Mouse (Mus musculus): Measurements from ENCODE around the gene Zfp423. TPM values are rescaled to one million over a fixed set of nuclear protein-coding genes. Genes with fewer than 3 reads are reported as not detected.

Zfp423 gene
- total RNA-seq, 2 experiments from 2014 or later, result 37.0 to 42.7 TPM

DNA sequence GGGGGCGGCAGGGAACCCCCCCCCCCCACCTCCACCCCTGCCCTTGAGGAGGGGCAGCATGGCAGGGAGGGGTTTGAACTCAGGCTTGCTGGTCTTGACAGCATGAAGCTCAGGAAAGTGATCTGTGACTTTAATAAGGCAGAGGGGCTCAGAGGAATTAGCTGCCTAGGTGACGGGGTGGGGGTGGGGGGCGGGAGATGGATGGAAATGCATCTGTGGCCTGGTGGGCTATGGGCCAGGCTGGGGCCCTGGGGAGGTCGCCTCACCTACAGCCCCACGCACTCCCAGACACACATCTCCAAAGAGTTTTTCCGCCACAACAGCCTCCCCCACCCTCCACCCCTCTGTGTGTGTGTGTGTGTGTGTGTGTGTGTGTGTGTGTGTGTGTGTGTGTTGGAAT, 122.1 kb downstream of the Zfp423 start:
- DNase-seq (ENCODE audit: low spot score in 2 of 2), result no peak

- peak; percentile 40 to 76 for DNase-seq (ENCODE audit: low spot score in 2 of 2)
Observed at GRCm38 (mm10) chr8:87836866-87837265, 122.5 kb downstream of the Zfp423 start.

- DNase-seq (ENCODE audit: low spot score in 2 of 2), result no peak
Observed at GRCm38 (mm10) chr8:87835924-87836323, 123.5 kb downstream of the Zfp423 start.

GRCm38 (mm10) chr8:87835411-87835821, 124.0 kb downstream of the Zfp423 start:
- DNase-seq (ENCODE audit: low spot score in 2 of 2), result no peak

GRCm38 (mm10) chr8:87834656-87835055, 124.7 kb downstream of the Zfp423 start:
- no peak for DNase-seq (ENCODE audit: low spot score in 2 of 2)

GRCm38 (mm10) chr8:87833841-87834620, 125.4 kb downstream of the Zfp423 start:
- peak in 1 of 2 experiments; percentile 11 for DNase-seq (ENCODE audit: low spot score in 2 of 2)

DNA sequence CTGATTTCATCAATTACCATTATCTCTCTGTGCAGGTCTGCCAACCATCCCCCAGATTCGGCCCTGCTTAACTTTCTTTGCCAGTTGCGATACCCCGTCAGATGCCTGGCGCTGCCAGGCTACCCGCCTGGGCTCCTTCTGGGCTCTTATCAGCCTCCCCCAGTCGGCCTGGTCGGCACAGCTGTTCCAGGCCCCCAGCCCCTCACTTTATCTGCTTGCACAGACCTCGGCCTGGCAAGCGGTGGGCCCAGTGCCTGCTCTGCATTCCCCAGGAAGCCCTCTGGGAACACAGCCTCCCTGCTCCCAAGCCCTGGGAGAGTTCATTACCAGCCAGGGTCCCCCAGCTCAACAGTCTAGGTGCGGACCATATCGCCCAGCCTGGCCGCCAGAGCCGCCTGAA, 126.1 kb downstream of the Zfp423 start:
- no peak for DNase-seq (ENCODE audit: low spot score in 2 of 2)

GRCm38 (mm10) chr8:87832381-87833325, 126.7 kb downstream of the Zfp423 start:
- DNase-seq (ENCODE audit: low spot score in 2 of 2), result no peak

GRCm38 (mm10) chr8:87831567-87831966, 127.8 kb downstream of the Zfp423 start:
- DNase-seq (ENCODE audit: low spot score in 2 of 2), result no peak

GRCm38 (mm10) chr8:87831116-87831515, 128.3 kb downstream of the Zfp423 start:
- DNase-seq (ENCODE audit: low spot score in 2 of 2), result no peak

DNA sequence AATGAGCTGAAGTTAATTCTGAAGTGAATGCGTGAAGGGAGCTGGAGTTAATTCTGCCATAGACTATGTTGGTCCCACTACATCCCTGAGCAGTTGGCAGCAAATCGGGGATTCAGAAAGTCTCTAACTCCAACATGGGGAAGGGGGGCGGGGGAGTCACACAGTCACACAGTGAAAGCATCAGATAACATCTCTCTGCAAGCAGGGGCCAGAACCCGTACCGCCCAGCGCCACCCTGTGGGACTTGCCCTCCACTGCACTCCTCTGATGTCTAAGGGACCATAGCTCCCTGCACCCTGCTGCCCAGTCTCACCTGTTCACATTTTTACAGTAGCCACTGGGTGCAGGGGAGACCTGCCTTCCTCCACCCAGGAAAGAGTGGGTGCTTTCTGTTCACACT, 129.2 kb downstream of the Zfp423 start:
- peak in 1 of 2 experiments; percentile 44 for DNase-seq (ENCODE audit: low spot score in 2 of 2)

DNA sequence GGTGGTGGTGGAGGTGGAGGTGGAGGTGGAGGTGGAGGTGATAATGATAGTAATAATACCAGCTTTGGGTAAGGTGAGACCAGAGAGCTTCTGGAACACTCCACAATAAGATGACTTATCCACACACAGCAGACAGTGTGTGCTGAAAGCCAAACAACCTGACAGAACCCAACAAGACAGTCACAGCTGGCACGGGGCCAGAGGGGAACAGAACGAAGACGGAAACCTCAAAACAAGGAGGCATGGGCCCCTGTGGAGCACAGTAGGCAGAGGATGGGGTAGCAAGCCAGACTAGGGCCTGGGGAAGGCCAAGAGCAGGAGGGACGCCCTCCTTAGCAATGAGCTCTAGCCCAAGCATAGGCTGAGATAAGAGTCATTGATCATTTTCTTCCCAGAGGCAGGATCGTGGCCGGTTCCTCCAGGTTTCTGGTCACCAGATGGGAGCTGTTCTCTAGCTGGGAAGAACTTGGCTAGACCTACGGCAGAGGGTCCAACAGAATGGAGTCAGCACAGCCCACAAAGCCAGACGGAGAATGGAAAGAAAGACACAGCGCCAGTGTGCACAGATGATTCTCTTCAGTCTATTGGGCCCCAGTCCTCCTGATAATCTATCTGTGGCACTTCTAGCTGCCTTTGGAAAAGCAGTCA, 133.3 kb downstream of the Zfp423 start:
- DNase-seq (ENCODE audit: low spot score in 2 of 2), result no peak

DNA sequence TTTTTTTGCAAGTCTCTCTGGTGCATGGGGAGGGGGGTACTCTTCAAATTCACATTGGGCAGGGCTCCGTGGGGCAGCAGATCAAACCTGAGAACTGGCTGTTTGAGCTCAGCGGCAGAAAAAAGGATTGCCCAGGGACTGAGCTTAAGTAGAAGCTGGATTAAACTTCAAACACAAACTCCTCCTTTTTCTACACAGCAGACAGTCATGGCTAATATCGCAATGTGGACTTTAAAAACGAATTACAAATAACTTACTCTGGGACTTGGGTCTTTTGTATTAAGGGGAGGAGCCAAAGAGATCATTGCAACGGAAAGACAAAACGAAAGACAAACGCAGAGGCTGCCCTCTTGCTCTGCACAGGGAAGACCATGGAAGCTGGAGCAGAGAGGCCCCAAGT, 136.2 kb downstream of the Zfp423 start:
- no peak for DNase-seq (ENCODE audit: low spot score in 2 of 2)

DNA sequence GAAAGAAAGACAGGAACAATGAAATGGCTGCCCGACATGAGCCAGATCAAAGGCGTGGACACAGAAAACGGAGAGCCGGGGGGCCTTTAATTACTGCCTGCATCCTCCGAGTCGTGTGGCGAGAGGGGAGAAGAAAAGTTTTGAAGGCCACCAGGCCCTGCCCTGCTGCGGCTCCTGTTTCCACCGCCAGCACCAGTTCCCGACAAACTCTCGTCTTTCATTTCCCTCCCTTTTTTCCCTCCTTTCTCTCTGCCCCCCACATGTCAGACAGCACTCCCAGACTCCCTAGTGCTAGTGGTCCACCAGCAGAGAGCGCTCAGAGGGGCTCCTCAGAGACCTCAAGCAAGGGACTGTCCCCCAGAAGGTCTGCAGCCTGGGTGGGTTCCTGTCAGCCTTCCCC, 136.7 kb downstream of the Zfp423 start:
- no peak for DNase-seq (ENCODE audit: low spot score in 2 of 2)

DNA sequence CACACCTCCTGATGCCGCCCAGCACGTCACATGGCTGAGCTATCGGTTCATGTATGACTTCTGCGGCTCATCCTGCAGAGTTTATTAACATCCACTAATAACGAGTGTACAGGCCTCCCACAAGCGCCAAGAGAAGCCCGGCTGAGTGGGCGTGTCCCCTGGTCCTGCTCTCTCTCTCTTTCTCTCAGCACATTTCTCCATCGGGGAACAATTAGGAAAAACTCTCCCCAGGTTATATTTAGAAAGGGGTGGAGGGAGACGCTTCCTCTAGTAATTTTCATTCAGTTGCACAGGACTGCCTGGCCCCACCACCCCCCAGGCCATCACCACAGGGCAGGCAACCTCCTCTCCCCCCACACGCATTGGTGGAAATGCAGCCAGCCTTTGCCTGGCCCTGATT, 137.2 kb downstream of the Zfp423 start:
- DNase-seq (ENCODE audit: low spot score in 2 of 2), result no peak

DNA sequence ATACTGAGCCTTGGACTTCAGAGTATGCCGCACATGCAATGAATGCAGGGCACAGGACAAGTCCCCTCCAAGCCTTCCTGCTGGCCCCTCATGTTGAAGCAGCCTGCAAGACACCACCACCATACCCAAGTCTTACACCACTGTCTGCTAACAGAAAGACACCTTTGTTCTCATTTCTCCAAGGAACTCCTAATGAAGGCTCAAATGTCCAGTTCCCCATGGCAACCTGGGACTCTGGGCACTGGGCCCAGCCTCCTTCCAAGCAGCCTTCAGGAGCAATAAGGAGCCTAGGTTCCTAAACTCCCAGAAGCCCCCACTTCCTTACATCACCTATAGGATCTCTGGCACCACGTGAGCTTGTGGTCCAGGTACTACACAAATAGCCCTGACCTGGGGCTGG, 137.7 kb downstream of the Zfp423 start:
- no peak for DNase-seq (ENCODE audit: low spot score in 2 of 2)

- DNase-seq (ENCODE audit: low spot score in 2 of 2), result no peak
Observed at GRCm38 (mm10) chr8:87819263-87819662, 140.1 kb downstream of the Zfp423 start.

DNA sequence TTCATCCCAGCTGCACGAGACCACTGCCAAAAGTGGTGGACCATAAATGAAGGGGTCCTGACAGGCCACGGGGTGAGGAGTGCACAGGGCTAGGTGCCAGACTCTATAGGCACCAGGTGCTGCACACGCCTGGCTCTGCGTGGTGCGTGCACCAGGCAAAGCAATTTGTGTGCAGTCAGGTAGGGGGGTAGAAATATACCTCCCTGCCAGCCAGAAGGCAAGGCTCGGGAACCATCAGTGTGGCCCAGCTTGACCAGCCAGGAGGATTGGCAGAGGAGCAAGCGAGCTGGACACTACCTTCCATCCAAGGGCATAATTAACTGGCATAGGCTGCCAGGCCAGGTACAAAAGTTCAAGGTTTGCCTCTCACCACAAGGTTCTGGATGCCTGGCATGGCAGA, 140.9 kb downstream of the Zfp423 start:
- DNase-seq (ENCODE audit: low spot score in 2 of 2), result no peak

DNA sequence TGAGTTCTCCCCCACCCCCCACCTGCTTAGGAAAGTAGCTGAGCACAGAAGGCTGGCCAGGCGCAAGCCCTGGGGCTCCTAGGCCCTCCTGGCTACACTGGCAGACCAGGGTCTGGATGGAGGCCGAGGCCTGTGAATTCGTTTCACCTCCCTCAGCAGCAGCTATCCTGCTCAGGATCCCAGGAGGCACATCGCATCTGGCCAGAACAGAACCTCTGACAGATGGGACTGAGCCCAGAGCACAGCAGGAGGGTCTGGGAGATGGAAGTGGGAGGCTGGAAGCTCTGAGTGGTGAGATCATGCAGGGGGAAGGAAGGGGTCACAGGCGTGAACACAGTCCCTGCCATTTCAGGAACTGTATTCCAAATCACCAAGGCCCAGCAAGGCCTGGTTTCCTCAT, 143.3 kb downstream of the Zfp423 start:
- no peak for DNase-seq (ENCODE audit: low spot score in 2 of 2)

- no peak for DNase-seq (ENCODE audit: low spot score in 2 of 2)
Observed at GRCm38 (mm10) chr8:87812661-87813060, 146.7 kb downstream of the Zfp423 start.

DNA sequence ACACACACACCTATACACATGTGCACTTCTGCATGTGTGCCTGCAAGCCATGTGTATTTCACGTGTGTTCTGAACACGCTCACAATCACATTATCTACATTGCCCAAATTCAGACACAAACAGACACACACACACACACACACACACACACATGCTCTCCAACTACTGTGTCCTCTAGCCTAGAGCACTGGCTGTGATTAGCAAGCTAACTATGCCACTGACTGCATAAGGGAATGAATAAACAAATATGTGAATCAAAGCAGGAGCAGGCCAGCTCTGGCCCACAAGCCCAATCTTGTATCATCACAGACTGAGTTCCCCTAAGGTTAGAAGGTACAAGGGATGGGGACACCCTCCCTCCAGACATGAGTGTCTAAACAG, 147.3 kb downstream of the Zfp423 start:
- no peak for DNase-seq (ENCODE audit: low spot score in 2 of 2)
